Mouse (Mus musculus) ZHBTc4 (cell line): ENCODE data around the gene Uck1.
"Not testable (repeated sequence)": the region's sequence is repeated elsewhere in the genome, so short reads cannot be mapped to it uniquely, and the experiment has no call there.

Experiments used
- DNase-seq: peaks from one replicate; pipeline ENCODE4 v3.0.0-alpha.2; 2011; ENCODE audit warnings: low read depth, low spot score

The Uck1 gene

DNA sequence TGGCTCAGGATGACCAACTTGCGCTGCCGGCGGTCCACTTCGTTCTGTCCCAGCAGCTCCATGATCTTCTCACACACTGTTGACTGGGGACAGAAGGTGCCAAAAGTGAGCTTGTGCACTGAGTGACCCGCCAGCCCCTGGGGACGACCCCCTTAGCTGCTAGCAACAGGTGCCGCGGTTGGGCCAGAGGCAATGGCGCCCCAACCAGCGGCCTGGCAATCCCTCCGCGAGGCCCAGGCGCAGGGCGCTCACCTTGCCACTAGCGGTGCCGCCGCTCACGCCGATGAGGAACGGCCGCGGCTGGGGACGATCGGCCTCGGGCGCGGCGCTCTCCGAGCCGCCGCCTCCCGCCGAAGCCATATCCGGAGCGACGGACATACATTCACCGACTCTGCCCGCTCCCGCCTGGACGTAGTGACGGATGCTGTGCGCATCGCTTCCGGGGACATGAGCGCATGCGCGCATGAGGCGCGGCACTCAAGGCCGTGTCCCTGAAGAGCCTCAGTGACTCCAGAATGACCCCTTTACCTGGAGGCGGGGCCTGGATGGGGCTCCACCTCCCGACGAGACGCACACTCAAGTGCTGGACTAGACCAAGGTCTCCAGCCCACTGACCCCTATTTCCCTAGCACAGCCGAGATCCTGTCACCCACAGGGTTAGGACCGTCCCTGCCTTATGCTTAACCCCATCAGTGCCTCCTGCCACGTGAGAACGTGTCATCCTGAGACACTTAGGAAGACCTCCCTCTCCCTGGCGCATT, at the start of gene Uck1:
TSS of gene Uck1 (minus strand) at position 503 of the 761 bp plus-strand sequence.
- peak; percentile 97 for DNase-seq

DNA sequence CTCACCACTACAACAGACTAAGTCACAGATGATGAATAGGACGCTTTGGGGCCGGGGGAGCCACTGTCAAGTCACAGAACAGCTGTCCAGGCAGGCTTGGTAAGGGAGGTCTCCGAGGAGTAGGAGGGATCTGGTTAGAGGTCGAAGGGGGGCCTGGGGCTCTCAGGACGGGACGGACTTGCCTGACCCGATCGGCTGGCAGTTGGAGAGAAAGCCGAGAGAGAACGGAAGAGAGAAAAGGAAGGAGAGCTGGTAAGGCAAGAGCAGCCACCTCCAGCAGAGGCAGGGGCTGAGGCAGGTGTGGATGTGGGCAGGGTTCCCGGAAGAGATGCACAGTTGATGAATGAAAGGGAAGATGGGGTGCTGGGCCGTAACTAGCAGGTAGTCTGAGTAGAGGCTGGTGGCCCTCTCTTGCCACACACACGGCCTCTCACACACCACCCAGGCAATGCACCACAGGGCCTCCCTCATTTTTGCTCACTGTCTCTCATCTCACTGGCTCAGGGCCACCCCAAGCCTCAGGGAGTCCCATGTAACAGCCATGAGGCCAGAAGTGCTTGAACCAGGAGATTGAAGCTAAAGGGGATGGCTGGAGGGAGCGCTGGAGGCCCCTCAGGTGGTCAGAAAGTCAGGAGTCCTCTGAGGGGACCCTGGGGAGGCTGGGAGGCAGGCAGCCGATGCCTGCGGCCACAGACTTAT, 49.1 kb upstream of the Uck1 start:
- DNase-seq, result no peak

DNA sequence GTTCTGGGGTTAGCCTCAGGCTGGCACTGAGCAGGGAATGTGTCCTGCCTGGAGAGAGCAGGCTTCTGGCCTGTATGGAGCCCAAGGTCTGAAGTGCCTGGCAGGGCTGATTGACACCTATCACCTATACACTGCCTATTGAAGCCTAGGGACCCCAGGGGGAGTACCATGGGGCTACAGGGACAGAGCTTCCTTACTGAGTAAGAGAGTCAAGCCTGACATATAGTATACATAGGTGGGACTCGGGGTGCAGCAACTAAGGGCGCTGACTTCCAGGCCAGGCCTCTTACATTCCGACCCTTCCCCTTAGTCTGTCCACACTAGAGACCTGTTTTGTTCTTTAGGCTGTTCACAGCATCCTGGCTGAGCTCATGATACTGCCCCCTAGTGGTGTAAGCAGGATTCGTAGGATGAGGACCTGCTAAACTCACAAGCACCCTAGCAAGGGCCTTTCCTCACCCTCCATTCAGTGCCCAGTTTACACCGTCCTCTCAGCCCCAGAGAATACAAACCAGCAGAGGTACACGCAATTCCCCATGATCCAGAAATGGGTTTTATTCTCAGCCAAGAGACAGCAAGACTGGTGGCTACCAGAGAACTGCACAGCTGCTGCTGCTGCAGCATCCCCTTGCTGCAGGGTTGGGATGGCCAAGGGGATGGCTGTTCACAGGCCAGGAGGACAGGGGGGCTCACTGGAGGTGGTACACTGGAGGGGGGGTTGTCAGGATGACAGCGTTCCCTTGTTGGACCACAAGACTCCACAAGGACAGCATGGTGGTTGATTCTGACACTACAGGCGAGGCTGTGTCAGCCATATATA, 48.2 kb upstream of the Uck1 start:
- peak; percentile 79 for DNase-seq

DNA sequence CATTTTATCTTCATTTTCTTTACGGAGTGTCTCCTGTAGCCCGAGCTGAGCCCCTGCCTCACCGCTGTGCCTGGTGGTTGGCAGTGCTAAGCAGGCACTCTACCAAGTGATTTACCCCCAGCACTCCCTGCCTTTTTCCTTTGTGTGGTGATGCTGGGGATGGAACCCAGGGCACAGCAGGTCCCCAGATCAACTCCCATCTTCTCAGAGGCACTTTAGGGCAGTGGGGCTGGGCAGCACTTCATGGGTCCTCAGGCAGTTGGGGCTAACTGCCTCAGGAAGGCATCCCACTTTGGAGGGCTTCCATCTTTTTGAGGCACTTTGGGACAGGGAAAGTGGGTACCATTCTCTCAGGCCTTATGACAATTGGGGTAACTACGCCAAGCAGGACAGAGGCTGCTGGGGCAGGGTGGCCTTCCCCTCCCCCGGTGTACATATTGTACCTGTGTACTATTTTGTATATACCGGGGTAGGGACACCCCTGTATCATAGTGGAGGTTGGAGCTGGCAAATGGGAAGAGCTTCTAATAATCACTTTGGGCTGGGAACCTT, 47.4 kb upstream of the Uck1 start:
- DNase-seq, result no peak

DNA sequence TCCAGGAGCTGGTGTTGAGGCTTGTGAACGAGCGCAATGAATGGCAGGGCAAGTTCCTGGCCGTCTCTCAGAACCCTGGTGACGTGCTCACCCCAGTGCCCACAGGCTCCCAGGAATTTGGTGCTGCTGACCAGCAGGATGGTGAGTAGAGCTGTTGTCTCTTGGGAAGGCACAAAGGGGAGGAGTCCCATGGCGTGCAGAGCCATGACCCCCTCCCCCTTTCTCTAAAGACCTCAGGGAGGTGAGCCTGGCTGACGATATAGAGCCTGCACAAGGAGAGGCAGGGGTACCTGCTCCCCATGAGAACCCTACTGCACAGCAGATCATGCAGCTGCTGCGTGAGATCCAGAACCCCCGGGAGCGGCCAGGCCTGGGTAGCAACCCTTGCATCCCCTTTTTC, 46.2 kb upstream of the Uck1 start:
- DNase-seq, result no peak

DNA sequence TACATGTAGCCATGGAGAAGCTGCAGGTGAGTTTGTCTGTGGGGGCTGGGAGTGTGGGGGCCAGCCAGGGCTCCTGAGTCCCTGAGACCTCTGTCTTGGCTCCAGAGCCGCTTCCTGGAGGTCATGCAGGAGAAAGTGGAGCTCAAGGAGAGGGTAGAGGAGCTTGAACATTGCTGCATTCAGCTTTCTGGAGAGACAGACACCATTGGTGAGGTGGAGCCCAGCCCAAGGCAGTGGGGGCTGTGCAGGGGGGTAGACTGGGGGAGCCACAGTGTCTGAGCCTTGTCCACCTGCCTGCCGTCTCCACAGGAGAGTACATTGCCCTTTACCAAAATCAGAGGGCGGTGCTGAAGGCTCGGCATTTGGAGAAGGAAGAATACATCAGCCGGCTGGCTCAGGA, 45.7 kb upstream of the Uck1 start:
- no peak for DNase-seq

DNA sequence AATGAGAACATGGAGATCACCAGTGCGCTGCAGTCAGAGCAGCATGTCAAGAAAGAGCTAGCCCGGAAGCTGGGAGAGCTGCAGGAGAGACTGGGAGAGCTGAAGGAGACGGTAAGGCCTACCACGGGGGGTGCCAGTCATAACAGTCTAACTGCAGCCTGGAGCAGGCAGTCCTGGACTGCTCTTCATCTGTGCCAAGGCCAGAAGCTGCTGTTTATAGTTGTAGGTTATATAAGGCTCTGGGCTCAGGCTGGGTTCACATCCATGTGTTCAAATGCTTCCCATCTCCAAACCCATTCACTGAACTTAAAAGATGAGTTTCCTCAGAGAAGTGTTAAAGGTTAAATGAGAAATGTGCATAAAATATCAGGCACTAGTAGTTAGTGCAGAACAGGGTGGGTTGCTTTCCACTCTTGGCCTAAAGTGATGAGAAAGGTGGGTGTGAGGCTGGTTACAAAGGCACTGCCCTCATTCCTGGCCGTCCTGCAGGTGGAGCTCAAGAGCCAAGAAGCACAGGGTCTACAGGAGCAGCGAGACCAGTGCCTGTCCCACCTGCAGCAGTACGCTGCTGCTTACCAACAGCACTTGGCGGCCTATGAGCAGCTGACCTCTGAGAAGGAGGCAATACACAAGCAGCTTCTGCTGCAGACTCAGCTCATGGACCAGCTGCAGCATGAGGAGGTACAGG, 44.3 kb upstream of the Uck1 start:
- DNase-seq, result peak; percentile 78

DNA sequence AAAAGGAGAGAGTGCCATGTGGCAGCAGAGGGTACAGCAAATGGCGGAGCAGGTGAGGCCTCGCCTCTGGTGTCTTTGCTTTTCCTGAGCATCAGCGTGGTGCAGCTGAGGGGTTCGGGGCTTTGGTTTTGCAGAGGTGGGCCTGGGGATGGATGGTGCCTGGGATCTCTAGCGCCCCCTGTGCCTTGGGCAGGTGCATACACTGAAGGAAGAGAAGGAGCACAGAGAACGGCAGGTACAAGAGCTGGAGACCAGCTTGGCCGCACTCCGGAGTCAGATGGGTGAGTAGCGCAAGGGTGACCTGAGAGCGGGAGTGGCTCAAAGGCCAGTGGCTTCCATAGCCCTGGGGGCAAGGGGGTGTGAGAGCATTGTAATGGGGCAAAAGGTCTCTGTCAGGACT, 43.0 kb upstream of the Uck1 start:
- peak; percentile 28 for DNase-seq

DNA sequence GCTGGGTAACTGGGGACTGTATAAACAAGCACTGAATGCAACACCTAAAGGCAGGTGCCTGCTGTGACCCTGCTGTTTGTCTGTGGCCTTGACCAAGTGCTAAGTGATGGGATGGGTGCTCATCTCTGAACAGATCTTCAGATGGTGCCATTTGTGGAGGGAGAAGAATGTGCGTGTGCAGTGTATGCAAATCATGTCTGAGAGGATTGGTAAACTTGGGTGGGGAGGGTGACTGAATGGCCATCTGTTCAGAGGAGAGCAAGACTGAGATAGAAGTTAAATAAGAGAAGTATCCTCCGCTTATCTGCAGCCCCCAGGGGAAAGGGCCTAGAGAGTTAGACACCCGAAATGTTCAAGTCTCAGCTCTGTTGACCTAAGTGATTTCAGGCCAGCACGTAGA, 39.5 kb upstream of the Uck1 start:
- DNase-seq, result no peak

DNA sequence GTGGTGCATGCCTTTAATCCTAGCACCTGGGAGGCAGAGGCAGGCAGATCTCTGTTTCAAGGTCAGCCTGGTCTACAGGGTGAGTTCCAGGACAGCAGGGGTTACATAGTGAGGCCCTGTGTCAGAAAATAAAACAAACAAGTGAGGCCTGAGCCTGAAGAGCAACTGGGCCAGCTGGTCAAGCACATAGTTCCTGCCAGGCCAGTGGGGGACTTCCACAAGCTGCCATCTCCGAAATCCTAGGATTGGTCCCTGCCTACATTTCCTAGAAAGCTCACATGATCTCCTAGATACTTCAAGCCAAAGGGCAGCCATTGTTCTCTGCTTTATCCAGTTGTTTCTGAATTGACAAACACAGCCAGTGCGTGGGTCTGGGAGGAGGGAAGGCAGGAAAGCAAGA, 35.9 kb upstream of the Uck1 start:
- DNase-seq, result not testable (repeated sequence)

DNA sequence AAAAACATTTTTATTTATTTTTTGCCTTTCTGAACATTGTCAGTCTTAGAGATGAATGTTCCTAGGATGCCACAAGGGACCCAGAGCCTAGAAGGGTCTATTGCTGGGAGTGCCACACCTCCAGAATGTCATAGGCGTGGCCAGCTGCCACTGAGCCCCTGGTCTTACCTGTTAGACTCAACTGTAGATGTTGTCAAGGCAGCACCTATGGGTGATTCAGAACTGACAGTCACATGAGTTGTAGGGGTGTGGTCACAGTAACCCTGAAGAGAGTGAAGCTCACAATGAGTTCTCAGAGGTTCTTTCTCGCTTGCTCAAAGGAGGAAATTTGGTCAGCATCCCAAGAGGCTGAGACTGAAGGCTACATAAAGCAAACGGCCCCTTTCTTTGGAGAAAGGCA, 35.3 kb upstream of the Uck1 start:
- no peak for DNase-seq

DNA sequence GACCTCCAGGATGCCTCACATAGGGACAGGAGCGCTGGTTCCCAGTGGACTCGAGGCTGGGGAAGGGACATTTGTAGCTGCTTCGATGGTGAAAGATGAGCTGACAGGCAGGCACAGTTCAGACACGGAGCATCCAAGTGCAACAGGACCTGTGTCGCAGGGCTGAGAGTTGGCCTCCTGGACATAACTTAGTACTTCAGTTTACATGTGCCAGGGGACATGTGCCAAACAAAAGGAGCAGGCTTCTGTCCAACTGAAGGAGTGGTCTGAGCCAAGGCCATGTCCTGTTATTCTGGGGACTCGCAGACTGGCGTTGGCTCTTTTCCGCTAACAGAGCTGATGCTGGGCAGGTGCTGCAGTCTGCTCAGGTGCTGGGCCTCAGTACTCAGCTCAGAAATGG, 34.4 kb upstream of the Uck1 start:
- no peak for DNase-seq

DNA sequence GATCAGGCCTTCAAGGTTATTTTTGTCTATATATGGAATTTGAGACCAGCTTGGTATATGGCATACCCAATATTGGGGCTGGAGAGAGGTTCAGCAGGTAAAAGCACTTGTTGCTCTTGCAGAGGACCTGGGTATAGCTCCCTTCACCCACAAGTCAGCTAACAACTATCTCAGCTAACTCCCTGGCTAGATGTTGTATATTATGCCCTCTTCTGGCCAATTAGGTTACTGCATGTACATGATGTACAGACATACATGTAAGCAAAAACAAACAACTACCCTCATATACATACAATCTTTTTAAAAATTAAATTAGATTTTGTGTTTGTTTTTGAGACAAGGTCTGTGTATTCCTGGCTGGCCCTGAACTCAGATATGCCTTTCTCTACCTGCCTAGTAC, 29.6 kb upstream of the Uck1 start:
- peak; percentile 80 for DNase-seq

DNA sequence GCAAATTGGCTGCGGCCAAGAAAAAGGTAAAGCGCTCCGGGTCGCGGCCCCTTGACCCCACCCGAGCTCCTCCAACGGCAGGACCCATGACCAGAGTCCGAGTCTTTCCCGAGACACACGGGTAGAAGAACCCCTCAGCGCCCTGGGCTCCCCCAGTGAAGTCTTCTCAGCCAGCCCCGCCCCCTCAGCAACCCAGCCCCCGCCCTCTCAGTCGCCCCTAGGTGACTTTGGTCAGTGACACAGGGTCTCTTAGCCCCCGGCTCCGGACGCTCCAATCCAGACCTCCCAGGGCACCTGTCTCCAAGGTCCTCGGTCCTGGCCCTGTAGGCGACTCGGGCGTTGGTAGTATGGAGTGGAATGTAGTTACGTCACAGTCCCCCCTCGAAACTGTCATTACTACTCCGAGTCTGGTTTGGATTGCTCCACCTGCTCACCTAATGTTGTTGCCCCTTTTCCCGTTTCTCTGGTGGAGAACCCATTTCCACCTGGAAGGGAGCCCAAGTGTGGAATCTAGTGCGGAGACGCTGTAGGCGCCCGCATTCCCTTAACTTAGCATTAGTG, 28.5 kb upstream of the Uck1 start:
- no peak for DNase-seq

DNA sequence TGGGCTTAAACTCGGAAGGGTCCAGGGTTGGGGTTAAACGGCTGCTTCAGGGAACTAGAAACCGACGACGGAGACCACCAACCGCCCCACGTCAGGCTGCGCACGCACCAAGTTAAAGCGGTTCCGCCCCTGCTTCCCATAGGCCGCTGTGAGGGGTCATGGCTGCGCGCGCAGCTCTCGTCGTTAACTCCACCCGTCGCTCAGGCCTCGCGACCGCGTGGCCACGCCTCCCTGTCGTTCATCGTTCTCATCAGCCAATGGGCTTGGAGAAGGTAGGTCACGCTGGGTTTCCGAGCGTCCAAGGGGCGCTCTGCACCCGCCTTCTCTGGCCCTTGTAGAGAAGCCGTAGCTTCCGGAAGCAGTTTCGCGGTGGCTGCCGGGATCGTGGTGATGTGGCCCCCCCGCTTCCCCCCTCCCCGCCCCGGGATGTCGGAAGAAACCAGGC, 28.0 kb upstream of the Uck1 start, which contains the start of gene Swi5:
TSS of gene Swi5 (minus strand) at position 153 of the 445 bp plus-strand sequence.
- peak; percentile 100 for DNase-seq

DNA sequence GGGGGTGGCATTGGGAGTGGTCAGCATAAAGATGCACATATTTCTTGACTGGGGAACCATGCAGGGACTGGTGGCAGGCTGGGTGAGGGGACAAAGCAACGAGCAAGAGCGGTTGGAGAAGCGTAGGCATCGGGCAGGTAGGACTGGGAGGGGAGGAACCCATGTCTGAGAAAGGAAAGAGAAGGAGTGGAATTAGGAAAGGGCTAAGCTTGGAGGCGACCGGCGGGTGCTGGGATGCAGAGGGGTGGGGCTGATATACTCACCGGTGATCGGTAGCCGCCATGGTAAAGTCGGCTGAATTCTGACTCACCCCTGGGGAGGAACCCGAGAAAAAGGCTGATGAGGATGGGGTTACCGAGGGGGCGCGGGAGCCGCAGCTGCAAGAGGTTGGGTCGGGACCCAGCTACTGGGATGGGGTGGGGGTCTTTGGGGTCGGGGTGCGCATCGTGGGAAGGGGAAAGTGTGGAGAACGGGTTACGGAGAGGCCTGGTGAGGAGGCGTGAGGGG, 27.4 kb upstream of the Uck1 start, which contains the start of gene Golga2:
TSS of gene Golga2 (plus strand) at position 51 of the 507 bp plus-strand sequence.
- peak; percentile 69 for DNase-seq

DNA sequence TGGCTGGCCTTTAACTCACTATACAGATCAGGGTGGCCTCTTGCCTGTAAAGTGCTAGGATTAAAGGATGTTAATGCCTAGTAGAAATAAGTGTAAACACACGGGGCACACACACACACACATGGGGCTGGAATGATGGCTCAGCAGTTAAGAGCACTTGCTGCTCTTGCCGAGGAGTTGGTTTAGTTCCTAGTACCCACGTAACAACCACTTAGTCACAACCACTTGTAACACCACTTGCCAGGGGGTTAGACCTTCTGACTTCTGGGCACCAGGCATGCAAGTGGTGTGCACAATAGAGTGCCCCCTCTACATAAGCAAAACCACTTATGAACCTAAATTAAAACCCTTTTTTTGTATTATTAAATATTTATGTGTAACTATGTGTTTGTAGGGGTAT, 24.0 kb upstream of the Uck1 start:
- DNase-seq, result no peak

DNA sequence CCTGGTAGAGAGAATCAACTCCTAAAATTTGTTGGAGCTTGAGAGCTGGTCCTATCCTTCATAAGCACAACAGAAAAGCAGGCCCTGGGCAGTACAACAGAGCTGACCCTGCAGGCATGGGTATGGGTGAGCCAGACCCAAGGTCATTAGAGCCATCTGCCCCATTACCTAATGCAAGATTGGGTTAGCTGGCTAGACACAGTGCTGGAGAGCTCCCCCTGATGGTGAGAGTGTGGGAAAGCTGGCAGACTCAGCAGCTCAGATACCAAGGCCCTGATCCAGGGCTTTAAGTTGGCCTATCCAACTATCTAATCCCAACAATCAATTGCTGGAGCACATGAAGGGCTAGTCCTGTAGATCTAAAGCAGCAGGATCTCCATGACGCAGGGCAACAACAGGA, 22.8 kb upstream of the Uck1 start:
- peak; percentile 89 for DNase-seq

DNA sequence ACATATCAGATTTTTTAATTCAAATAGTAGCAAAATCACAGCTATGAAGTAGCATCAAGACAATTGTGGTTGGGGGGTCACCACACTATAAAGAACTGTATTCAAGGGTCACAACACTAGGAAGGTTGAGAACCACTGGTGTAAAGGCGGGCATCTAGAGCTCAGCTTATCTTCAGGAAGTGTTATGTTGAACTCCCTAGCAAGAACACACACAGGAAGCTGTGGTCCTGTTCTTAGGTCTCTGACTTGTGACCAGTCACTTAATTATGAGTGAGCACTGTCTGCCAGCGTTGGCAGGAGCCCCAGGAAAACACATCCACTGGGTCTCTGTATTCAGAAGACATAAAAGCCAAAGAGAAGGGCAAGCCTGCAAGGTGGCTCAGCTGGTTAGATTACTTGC, 22.3 kb upstream of the Uck1 start:
- no peak for DNase-seq

DNA sequence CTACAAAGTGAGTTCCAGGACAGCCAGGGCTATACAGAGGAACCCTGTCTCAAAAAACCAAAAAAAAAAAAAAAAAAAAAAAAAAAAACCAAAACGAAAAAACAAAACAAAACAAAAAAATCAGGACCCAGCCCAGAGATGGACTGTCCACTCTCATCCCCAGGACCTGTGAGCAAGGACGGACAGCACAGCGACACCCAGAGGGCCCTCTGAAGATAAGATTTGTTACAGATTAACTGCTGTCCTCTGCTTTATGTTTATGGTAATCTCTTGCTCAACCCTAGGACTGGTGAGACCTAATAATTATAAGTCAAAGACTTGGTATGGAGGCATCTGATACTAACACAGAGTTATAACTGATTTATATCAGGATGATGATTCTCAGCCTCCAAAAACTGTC, 15.9 kb upstream of the Uck1 start:
- DNase-seq, result no peak

DNA sequence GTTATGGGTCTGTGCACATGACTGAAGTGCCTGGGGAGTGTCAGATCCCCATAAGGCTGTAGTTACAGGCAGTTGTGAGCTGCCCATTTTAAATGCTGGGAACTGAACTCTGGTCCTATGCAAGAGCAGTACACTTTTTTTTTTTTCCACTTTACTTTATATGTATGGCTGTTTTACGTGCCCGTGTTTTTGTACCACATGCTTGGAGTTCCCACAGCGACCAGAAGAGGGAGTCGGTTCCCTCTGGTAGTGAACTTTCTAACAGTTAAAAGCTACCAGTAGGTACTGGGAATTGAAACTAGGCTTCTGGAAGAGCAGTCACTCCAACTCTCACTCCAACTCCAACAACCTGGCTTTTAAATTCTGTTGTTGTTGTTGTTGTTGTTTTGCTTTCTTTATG, 676 bp upstream of the Uck1 start:
- peak; percentile 92 for DNase-seq
